Mouse (Mus musculus) embryonic fibroblast, embryonic 13.5 days (primary cell): Measurements from ENCODE around the gene Gm38431.

Experiments
- CTCF ChIP-seq: IDR thresholded peaks from 2 replicates; pipeline ENCODE4 v1.5.1; 2011; ENCODE audit warnings: mild to moderate bottlenecking, control low read depth, low read length, moderate library complexity, borderline replicate concordance; ENCODE audit not compliant: insufficient read depth
- POLR2A ChIP-seq: IDR thresholded peaks from 2 replicates; pipeline ENCODE4 v1.6.1; 2011; ENCODE audit warnings: low read depth, mild to moderate bottlenecking, control low read depth, low read length, moderate library complexity

DNA sequence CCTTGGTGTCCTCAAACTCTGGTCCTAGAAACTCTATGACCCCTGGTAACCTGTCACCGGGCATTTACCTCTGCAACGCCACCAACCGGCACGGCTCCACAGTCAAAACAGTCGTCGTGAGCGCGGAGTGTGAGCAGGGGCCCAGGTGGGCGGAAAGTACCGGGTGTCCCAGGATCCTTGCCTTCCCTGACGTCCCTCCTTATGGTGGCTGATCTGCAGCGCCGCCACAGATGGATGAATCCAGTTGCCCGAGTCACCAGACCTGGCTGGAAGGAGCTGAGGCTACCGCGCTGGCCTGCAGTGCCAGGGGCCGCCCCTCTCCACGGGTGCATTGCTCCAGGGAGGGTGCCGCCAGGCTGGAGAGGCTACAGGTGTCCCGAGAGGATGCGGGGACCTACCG is 55.1 kb downstream of the Gm38431 start:
- no peak for TF ChIP-seq CTCF
- TF ChIP-seq POLR2A, result no peak
